Mouse (Mus musculus): ENCODE measurements around the gene Sparc. TPM values are rescaled to one million over a fixed set of nuclear protein-coding genes. Genes with fewer than 3 reads are reported as not detected.
A peak's percentile ranks its signal among the peaks of the same experiment; 100 is the strongest.

Gene Sparc
- polyA plus RNA-seq, 1 experiment: 90.9 TPM

- no peak overlapping the region for H3K27ac ChIP-seq (ENCODE audit: control insufficient read depth, insufficient read depth, low read depth, low read length, poor library complexity)
- WGBS: 60% methylated on average over 5 of the region's 5 CpGs
- H3K4me3 ChIP-seq (replicated peaks; ENCODE audit: control insufficient read depth, low read depth, low read length): no peak overlapping the region
- H3K4me1 ChIP-seq (ENCODE audit: control insufficient read depth, insufficient read depth, low read length): no peaks in the 10 kb centered on the region
- TF ChIP-seq POLR2A (IDR thresholded peaks at IDR 0.05; ENCODE audit: borderline replicate concordance, control insufficient read depth, low read depth, low read length): no peak
- no peak for TF ChIP-seq CTCF (IDR thresholded peaks at IDR 0.05; ENCODE audit: control insufficient read depth, insufficient read depth, low read length)
Measured at GRCm38 (mm10) chr11:55378371-55378770, 44.6 kb downstream of the Sparc start.

- 53% methylated on average over 6 of the region's 6 CpGs for WGBS
- Histone ChIP-seq H3K27ac (ENCODE audit: control insufficient read depth, insufficient read depth, low read depth, low read length, poor library complexity) (no peak overlapping the region), H3K4me3 (replicated peaks; ENCODE audit: control insufficient read depth, low read depth, low read length) (no peak overlapping the region), H3K4me1 (ENCODE audit: control insufficient read depth, insufficient read depth, low read length) (no peaks in the 10 kb centered on the region)
- TF ChIP-seq CTCF (IDR thresholded peaks at IDR 0.05; ENCODE audit: control insufficient read depth, insufficient read depth, low read length) (peak; percentile 58), POLR2A (IDR thresholded peaks at IDR 0.05; ENCODE audit: borderline replicate concordance, control insufficient read depth, low read depth, low read length) (no peak)
Measured at GRCm38 (mm10) chr11:55373838-55374237, 49.1 kb downstream of the Sparc start.

- Histone ChIP-seq H3K4me1 (ENCODE audit: control insufficient read depth, insufficient read depth, low read length) (no peaks in the 10 kb centered on the region), H3K4me3 (replicated peaks; ENCODE audit: control insufficient read depth, low read depth, low read length) (no peak overlapping the region), H3K27ac (ENCODE audit: control insufficient read depth, insufficient read depth, low read depth, low read length, poor library complexity) (no peak overlapping the region)
- WGBS: 58% methylated on average over 12 of the region's 12 CpGs
- TF ChIP-seq CTCF (IDR thresholded peaks at IDR 0.05; ENCODE audit: control insufficient read depth, insufficient read depth, low read length) (no peak), POLR2A (IDR thresholded peaks at IDR 0.05; ENCODE audit: borderline replicate concordance, control insufficient read depth, low read depth, low read length) (no peak)
Measured at GRCm38 (mm10) chr11:55373373-55373772, 49.6 kb downstream of the Sparc start.

GRCm38 (mm10) chr11:55372001-55372400, 51.0 kb downstream of the Sparc start:
- Histone ChIP-seq H3K27ac (ENCODE audit: control insufficient read depth, insufficient read depth, low read depth, low read length, poor library complexity) (no peak overlapping the region), H3K4me3 (replicated peaks; ENCODE audit: control insufficient read depth, low read depth, low read length) (no peak overlapping the region), H3K4me1 (ENCODE audit: control insufficient read depth, insufficient read depth, low read length) (no peaks in the 10 kb centered on the region)
- no peak for TF ChIP-seq CTCF (IDR thresholded peaks at IDR 0.05; ENCODE audit: control insufficient read depth, insufficient read depth, low read length)
- TF ChIP-seq POLR2A (IDR thresholded peaks at IDR 0.05; ENCODE audit: borderline replicate concordance, control insufficient read depth, low read depth, low read length): no peak
- 75% methylated on average over 6 of the region's 6 CpGs for WGBS

GRCm38 (mm10) chr11:55369093-55369471, 53.9 kb downstream of the Sparc start:
- TF ChIP-seq POLR2A (IDR thresholded peaks at IDR 0.05; ENCODE audit: borderline replicate concordance, control insufficient read depth, low read depth, low read length) (no peak), CTCF (IDR thresholded peaks at IDR 0.05; ENCODE audit: control insufficient read depth, insufficient read depth, low read length) (no peak)
- no peaks in the 10 kb centered on the region for H3K4me1 ChIP-seq (ENCODE audit: control insufficient read depth, insufficient read depth, low read length)
- no peak overlapping the region for H3K4me3 ChIP-seq (replicated peaks; ENCODE audit: control insufficient read depth, low read depth, low read length)
- 84% methylated on average over 6 of the region's 6 CpGs for WGBS
- H3K27ac ChIP-seq (ENCODE audit: control insufficient read depth, insufficient read depth, low read depth, low read length, poor library complexity): no peak overlapping the region

GRCm38 (mm10) chr11:55368388-55369092, 54.4 kb downstream of the Sparc start:
- Histone ChIP-seq H3K4me3 (replicated peaks; ENCODE audit: control insufficient read depth, low read depth, low read length) (no peak overlapping the region), H3K4me1 (ENCODE audit: control insufficient read depth, insufficient read depth, low read length) (no peaks in the 10 kb centered on the region), H3K27ac (ENCODE audit: control insufficient read depth, insufficient read depth, low read depth, low read length, poor library complexity) (no peak overlapping the region)
- TF ChIP-seq POLR2A (IDR thresholded peaks at IDR 0.05; ENCODE audit: borderline replicate concordance, control insufficient read depth, low read depth, low read length) (no peak), CTCF (IDR thresholded peaks at IDR 0.05; ENCODE audit: control insufficient read depth, insufficient read depth, low read length) (no peak)
- WGBS: 74% methylated on average over 4 of the region's 4 CpGs

- TF ChIP-seq POLR2A (IDR thresholded peaks at IDR 0.05; ENCODE audit: borderline replicate concordance, control insufficient read depth, low read depth, low read length) (no peak), CTCF (IDR thresholded peaks at IDR 0.05; ENCODE audit: control insufficient read depth, insufficient read depth, low read length) (no peak)
- Histone ChIP-seq H3K4me1 (ENCODE audit: control insufficient read depth, insufficient read depth, low read length) (no peaks in the 10 kb centered on the region), H3K27ac (ENCODE audit: control insufficient read depth, insufficient read depth, low read depth, low read length, poor library complexity) (no peak overlapping the region), H3K4me3 (replicated peaks; ENCODE audit: control insufficient read depth, low read depth, low read length) (no peak overlapping the region)
- 70% methylated on average over 10 of the region's 10 CpGs for WGBS
Measured at GRCm38 (mm10) chr11:55367783-55368182, 55.2 kb downstream of the Sparc start.

GRCm38 (mm10) chr11:55365840-55366239, 57.1 kb downstream of the Sparc start:
- 77% methylated on average over 5 of the region's 5 CpGs for WGBS
- TF ChIP-seq CTCF (IDR thresholded peaks at IDR 0.05; ENCODE audit: control insufficient read depth, insufficient read depth, low read length): no peak
- TF ChIP-seq POLR2A (IDR thresholded peaks at IDR 0.05; ENCODE audit: borderline replicate concordance, control insufficient read depth, low read depth, low read length): no peak
- Histone ChIP-seq H3K4me3 (replicated peaks; ENCODE audit: control insufficient read depth, low read depth, low read length) (no peak overlapping the region), H3K27ac (ENCODE audit: control insufficient read depth, insufficient read depth, low read depth, low read length, poor library complexity) (no peak overlapping the region), H3K4me1 (ENCODE audit: control insufficient read depth, insufficient read depth, low read length) (no peaks in the 10 kb centered on the region)

- Histone ChIP-seq H3K4me1 (ENCODE audit: control insufficient read depth, insufficient read depth, low read length) (no peaks in the 10 kb centered on the region), H3K27ac (ENCODE audit: control insufficient read depth, insufficient read depth, low read depth, low read length, poor library complexity) (no peak overlapping the region), H3K4me3 (replicated peaks; ENCODE audit: control insufficient read depth, low read depth, low read length) (no peak overlapping the region)
- TF ChIP-seq CTCF (IDR thresholded peaks at IDR 0.05; ENCODE audit: control insufficient read depth, insufficient read depth, low read length): no peak
- TF ChIP-seq POLR2A (IDR thresholded peaks at IDR 0.05; ENCODE audit: borderline replicate concordance, control insufficient read depth, low read depth, low read length): no peak
- WGBS: 69% methylated on average over 4 of the region's 4 CpGs
Measured at GRCm38 (mm10) chr11:55365242-55365641, 57.7 kb downstream of the Sparc start.
